Comparison of ENCODE assay signal across 8 mouse cellular contexts in genomic region chr16:45192613-45193012, GRCm38 (mm10). TPM values are rescaled to one million over a fixed set of nuclear protein-coding genes. Genes with fewer than 3 reads are reported as not detected.
DNase-seq lines count a peak whose midpoint lies in the region; ATAC-seq and TF ChIP-seq lines count a peak whose summit lies in the region.

No protein-coding gene starts in this region.

- no peak for TF ChIP-seq EP300 in liver, embryonic 14.5 days (IDR thresholded peaks at IDR 0.05; ENCODE audit: low read depth)

- no peak overlapping the region for H3K27ac ChIP-seq in liver, embryonic 14.5 days
- no peak overlapping the region for H3K27ac ChIP-seq in neural tube, embryonic 15.5 days (replicated peaks)

- ATAC-seq in granulocyte monocyte progenitor cell, adult 5-6 weeks (replicated peaks; ENCODE audit: poor library complexity, severe bottlenecking) = peak; percentile 86
- 0 out of 2 replicates have a peak, but pooled peaks have one; percentile 23 for ATAC-seq in liver, embryonic 14.5 days (ENCODE audit: insufficient read depth)
- peak; percentile 74; the same call in 1 of the 2 replicates for ATAC-seq in neural tube, embryonic 15.5 days (ENCODE audit: low FRiP score)

- H3K4me3 ChIP-seq in liver, embryonic 14.5 days (ENCODE audit: insufficient read depth in 1 of 2, low read depth in 2 of 2, low read length in 2 of 2) = no peak overlapping the region
- H3K4me3 ChIP-seq in neural tube, embryonic 15.5 days (replicated peaks) = no peak overlapping the region

- 0% methylated on average over 1 of the region's 1 CpGs for WGBS in liver, embryonic 14.5 days (ENCODE audit: insufficient replicate concordance)
- 0% methylated on average over 1 of the region's 1 CpGs for WGBS in neural tube, embryonic 15.5 days

- no peaks in the 10 kb centered on the region for H3K4me1 ChIP-seq in liver, embryonic 14.5 days (replicated peaks; ENCODE audit: control insufficient read depth in 2 of 2, insufficient read depth in 2 of 2, low read length in 1 of 2)
- no peaks in the 10 kb centered on the region for H3K4me1 ChIP-seq in neural tube, embryonic 15.5 days

- H3K9me3 ChIP-seq in liver, embryonic 14.5 days (ENCODE audit: control insufficient read depth, low read length) = no peaks in the 10 kb centered on the region
- H3K9me3 ChIP-seq in neural tube, embryonic 15.5 days (replicated peaks) = no peaks in the 10 kb centered on the region

- TF ChIP-seq CTCF in liver, embryonic 14.5 days (IDR thresholded peaks at IDR 0.05; ENCODE audit: low read depth) = peak; percentile 88

- H3K36me3 ChIP-seq in liver, embryonic 14.5 days (replicated peaks; ENCODE audit: control insufficient read depth, insufficient read depth, low read depth) = no peaks in the 10 kb centered on the region
- H3K36me3 ChIP-seq in neural tube, embryonic 15.5 days = peaks cover 9% of the 10 kb centered on the region; the same call in 1 of the 2 replicates

- H3K27me3 ChIP-seq in liver, embryonic 14.5 days (ENCODE audit: control insufficient read depth, insufficient read depth, low read length) = no peaks in the 10 kb centered on the region
- no peaks in the 10 kb centered on the region for H3K27me3 ChIP-seq in neural tube, embryonic 15.5 days (replicated peaks)

- H3K9ac ChIP-seq in liver, embryonic 14.5 days (replicated peaks) = no peak overlapping the region
- H3K9ac ChIP-seq in neural tube, embryonic 15.5 days (replicated peaks) = no peak overlapping the region

- DNase-seq in B cell, adult 2 months = peak; percentile 80 to 83
- peak; percentile 49 for DNase-seq in adrenal gland, adult 8-10 months
- DNase-seq in embryo, embryonic 11 days = peak; percentile 82
- DNase-seq in kidney, postnatal 10 days = peak; percentile 88
- DNase-seq in liver, embryonic 14.5 days (ENCODE audit: low read depth in 3 of 3, low spot score in 3 of 3) = peak; percentile 42 to 47 (median 45)
- peak; percentile 46 for DNase-seq in testis, postnatal 14 days (ENCODE audit: low spot score)

- no peak overlapping the region for H3K4me2 ChIP-seq in liver, embryonic 14.5 days (ENCODE audit: low read depth)
- no peak overlapping the region for H3K4me2 ChIP-seq in neural tube, embryonic 15.5 days

RNA-seq across cellular contexts. Expression of gene Btla, which starts 31.5 kb away (rescaled TPM):
- under 1 TPM; 0.52 to 0.97 (median 0.67) TPM for total RNA-seq in adrenal gland, adult 8-10 months (2022)
- total RNA-seq in granulocyte monocyte progenitor cell, adult 5-6 weeks (2014; fragmentation: Nextera tagmentation) = 6.1 and 12.1 TPM in 2 replicates
- 4.4 and 5.6 TPM in 2 replicates for total RNA-seq in granulocyte monocyte progenitor cell, adult 5-6 weeks (2017)
- polyA plus RNA-seq in liver, embryonic 14.5 days (2012; rRNA removed) = 0.25 and 0.42 TPM in 2 replicates
- polyA plus RNA-seq in liver, embryonic 14.5 days (2014; fragmentation: Nextera tagmentation; extraction: Ambion mirVana) = 0.20 and 0.32 TPM in 2 replicates
- 0.08 and 0.63 TPM in 2 replicates for polyA plus RNA-seq in neural tube, embryonic 15.5 days (2015; fragmentation: Nextera tagmentation; extraction: Ambion mirVana)

RNA-seq across cellular contexts. Expression of gene Atg3, which starts 34.0 kb away (rescaled TPM):
- total RNA-seq in adrenal gland, adult 8-10 months (2022) = 10 to 100 TPM; 41.5 to 69.2 (median 50.8) TPM
- total RNA-seq in granulocyte monocyte progenitor cell, adult 5-6 weeks (2014; fragmentation: Nextera tagmentation) = 52.2 and 60.2 TPM in 2 replicates
- 57.3 and 66.7 TPM in 2 replicates for total RNA-seq in granulocyte monocyte progenitor cell, adult 5-6 weeks (2017)
- polyA plus RNA-seq in liver, embryonic 14.5 days (2012; rRNA removed) = 5.2 and 11.2 TPM in 2 replicates
- polyA plus RNA-seq in liver, embryonic 14.5 days (2014; fragmentation: Nextera tagmentation; extraction: Ambion mirVana) = 18.1 TPM in 2 replicates
- polyA plus RNA-seq in neural tube, embryonic 15.5 days (2015; fragmentation: Nextera tagmentation; extraction: Ambion mirVana) = 54.5 and 60.5 TPM in 2 replicates

RNA-seq across cellular contexts. Expression of gene Slc35a5, which starts 34.1 kb away (rescaled TPM):
- total RNA-seq in adrenal gland, adult 8-10 months (2022) = 10 to 100 TPM; 37.1 to 41.3 (median 37.6) TPM
- total RNA-seq in granulocyte monocyte progenitor cell, adult 5-6 weeks (2014; fragmentation: Nextera tagmentation) = 8.7 and 15.9 TPM in 2 replicates
- 10.9 and 20.1 TPM in 2 replicates for total RNA-seq in granulocyte monocyte progenitor cell, adult 5-6 weeks (2017)
- 2.2 and 2.5 TPM in 2 replicates for polyA plus RNA-seq in liver, embryonic 14.5 days (2012; rRNA removed)
- 4.2 and 5.5 TPM in 2 replicates for polyA plus RNA-seq in liver, embryonic 14.5 days (2014; fragmentation: Nextera tagmentation; extraction: Ambion mirVana)
- 33.4 and 35.1 TPM in 2 replicates for polyA plus RNA-seq in neural tube, embryonic 15.5 days (2015; fragmentation: Nextera tagmentation; extraction: Ambion mirVana)

Comparison
In these comparisons a context has a peak if more than half of its experiments do, and no peak if none do; other contexts are left out.
1. ATAC-seq: peak in every context shown above with its lines; median percentile 86 in granulocyte monocyte progenitor cell, adult 5-6 weeks; 74 in neural tube, embryonic 15.5 days; 23 in liver, embryonic 14.5 days.